7 mouse cellular contexts compared by ENCODE assay signal in the genomic region with DNA sequence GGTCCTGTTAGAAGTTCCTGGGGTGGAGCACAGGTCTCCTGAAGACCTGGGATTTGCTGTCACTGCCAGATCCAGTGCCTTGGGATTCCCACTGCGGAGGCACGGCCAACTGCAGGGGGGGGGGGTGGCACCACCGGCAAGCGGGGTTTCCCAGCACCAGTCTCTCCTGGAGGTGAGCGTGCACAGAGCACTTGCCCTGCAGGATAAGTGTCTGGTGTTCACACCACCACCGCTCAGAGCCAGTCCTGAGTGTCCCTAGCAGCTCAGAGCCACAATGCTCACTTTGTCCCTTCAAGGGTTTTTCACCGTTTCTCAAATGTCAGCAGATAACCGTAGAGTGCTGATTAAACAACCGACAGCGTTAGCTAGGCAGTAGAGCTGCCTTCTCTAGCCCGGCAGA. TPM values are rescaled to one million over a fixed set of nuclear protein-coding genes. Genes with fewer than 3 reads are reported as not detected.
DNase-seq lines count a peak whose midpoint lies in the region; ATAC-seq lines count a peak whose summit lies in the region.

No protein-coding gene starts in this region.

- no peak overlapping the region for H3K9ac ChIP-seq in forebrain, embryonic 14.5 days (ENCODE audit: low read length)
- H3K9ac ChIP-seq in limb, embryonic 12.5 days (replicated peaks) = no peak overlapping the region
- no peak overlapping the region for H3K9ac ChIP-seq in neural tube, embryonic 15.5 days (replicated peaks)

- no peak overlapping the region for H3K4me3 ChIP-seq in forebrain, embryonic 14.5 days (ENCODE audit: low read depth, low read length)
- no peak overlapping the region for H3K4me3 ChIP-seq in limb, embryonic 12.5 days (replicated peaks)
- H3K4me3 ChIP-seq in neural tube, embryonic 15.5 days (replicated peaks) = no peak overlapping the region

- no peaks in the 10 kb centered on the region for H3K36me3 ChIP-seq in forebrain, embryonic 14.5 days (ENCODE audit: control insufficient read depth, insufficient read depth, low read length)
- no peaks in the 10 kb centered on the region for H3K36me3 ChIP-seq in limb, embryonic 12.5 days
- no peaks in the 10 kb centered on the region for H3K36me3 ChIP-seq in neural tube, embryonic 15.5 days

- ATAC-seq in forebrain, embryonic 14.5 days = peak; percentile 49
- no peak for ATAC-seq in limb, embryonic 12.5 days (ENCODE audit: insufficient number of reproducible peaks, insufficient read depth, low FRiP score, low TSS enrichment, low read depth)
- no peak for ATAC-seq in neural tube, embryonic 15.5 days (ENCODE audit: low FRiP score)

- WGBS in forebrain, embryonic 14.5 days = 19% methylated on average over 11 of the region's 11 CpGs
- 19% methylated on average over 11 of the region's 11 CpGs for WGBS in limb, embryonic 12.5 days
- 21% methylated on average over 11 of the region's 11 CpGs for WGBS in neural tube, embryonic 15.5 days

- no peak overlapping the region for H3K27ac ChIP-seq in forebrain, embryonic 14.5 days (ENCODE audit: low read depth, low read length)
- H3K27ac ChIP-seq in limb, embryonic 12.5 days = no peak overlapping the region
- no peak overlapping the region for H3K27ac ChIP-seq in neural tube, embryonic 15.5 days (replicated peaks)

- H3K4me2 ChIP-seq in forebrain, embryonic 14.5 days (ENCODE audit: low read length) = peak overlapping the region; percentile 31; the same call in 1 of the 2 replicates
- peak overlapping the region; percentile 29 for H3K4me2 ChIP-seq in limb, embryonic 12.5 days
- H3K4me2 ChIP-seq in neural tube, embryonic 15.5 days = peak overlapping the region; percentile 26; the same call in 1 of the 2 replicates

- H3K27me3 ChIP-seq in forebrain, embryonic 14.5 days (replicated peaks; ENCODE audit: control insufficient read depth, insufficient read depth, low read length) = no peaks in the 10 kb centered on the region
- no peaks in the 10 kb centered on the region for H3K27me3 ChIP-seq in limb, embryonic 12.5 days
- H3K27me3 ChIP-seq in neural tube, embryonic 15.5 days (replicated peaks) = no peaks in the 10 kb centered on the region

- DNase-seq in lung, adult 18-20 months = peak; percentile 22 to 35
- no peak for DNase-seq in lung, postnatal 25 days (ENCODE audit: low spot score)
- peak; percentile 29 for DNase-seq in forebrain, embryonic 14.5 days (ENCODE audit: low spot score)
- DNase-seq in layer of hippocampus, adult 9-11 months = no peak
- DNase-seq in left cerebral cortex, adult 11 months (ENCODE audit: low spot score) = no peak

- no peaks in the 10 kb centered on the region for H3K9me3 ChIP-seq in forebrain, embryonic 14.5 days (replicated peaks; ENCODE audit: control insufficient read depth, low read length)
- H3K9me3 ChIP-seq in limb, embryonic 12.5 days = no peaks in the 10 kb centered on the region
- no peaks in the 10 kb centered on the region for H3K9me3 ChIP-seq in neural tube, embryonic 15.5 days (replicated peaks)

- H3K4me1 ChIP-seq in forebrain, embryonic 14.5 days (ENCODE audit: control insufficient read depth, insufficient read depth, low read length) = no peaks in the 10 kb centered on the region
- H3K4me1 ChIP-seq in limb, embryonic 12.5 days (replicated peaks) = peaks cover 9% of the 10 kb centered on the region
- peaks cover 5% of the 10 kb centered on the region; the same call in 1 of the 2 replicates for H3K4me1 ChIP-seq in neural tube, embryonic 15.5 days

RNA-seq across cellular contexts. Expression of gene Bcar3, which starts 22.7 kb away (rescaled TPM):
- 4.2 and 6.8 TPM in 2 replicates for polyA plus RNA-seq in forebrain, embryonic 14.5 days (2014; fragmentation: Nextera tagmentation; extraction: Ambion mirVana)
- 6.9 and 7.6 TPM in 2 replicates for polyA plus RNA-seq in limb, embryonic 12.5 days (2016; fragmentation: Nextera tagmentation; extraction: Ambion mirVana)
- 5.5 and 7.4 TPM in 2 replicates for polyA plus RNA-seq in neural tube, embryonic 15.5 days (2015; fragmentation: Nextera tagmentation; extraction: Ambion mirVana)

RNA-seq across cellular contexts. Expression of gene Dnttip2, which starts 42.4 kb away (rescaled TPM):
- polyA plus RNA-seq in forebrain, embryonic 14.5 days (2014; fragmentation: Nextera tagmentation; extraction: Ambion mirVana) = 60.5 and 61.0 TPM in 2 replicates
- 86.5 and 90.5 TPM in 2 replicates for polyA plus RNA-seq in limb, embryonic 12.5 days (2016; fragmentation: Nextera tagmentation; extraction: Ambion mirVana)
- polyA plus RNA-seq in neural tube, embryonic 15.5 days (2015; fragmentation: Nextera tagmentation; extraction: Ambion mirVana) = 42.3 and 47.5 TPM in 2 replicates

Comparison
In these comparisons a context has a peak if more than half of its experiments do, and no peak if none do; other contexts are left out.
1. DNase-seq: peak in lung, adult 18-20 months (2 of 2) and forebrain, embryonic 14.5 days (single experiment); none in lung, postnatal 25 days (single experiment), layer of hippocampus, adult 9-11 months (single experiment) and left cerebral cortex, adult 11 months (single experiment).
2. Peak in every context shown above with its lines, with median percentiles within 50 percentile points of each other: H3K4me2 ChIP-seq.